Mouse (Mus musculus): ENCODE data around the gene 4930579G24Rik. TPM values are rescaled to one million over a fixed set of nuclear protein-coding genes. Genes with fewer than 3 reads are reported as not detected.

4930579G24Rik gene
- 1 to 10 TPM; 1.0 to 1.3 TPM for total RNA-seq (2021)
- long read RNA-seq, partial matches to known transcripts: 0 of 2 reads
- long read RNA-seq, other reads (novel, unspliced or antisense): 1 of 2 reads

DNA sequence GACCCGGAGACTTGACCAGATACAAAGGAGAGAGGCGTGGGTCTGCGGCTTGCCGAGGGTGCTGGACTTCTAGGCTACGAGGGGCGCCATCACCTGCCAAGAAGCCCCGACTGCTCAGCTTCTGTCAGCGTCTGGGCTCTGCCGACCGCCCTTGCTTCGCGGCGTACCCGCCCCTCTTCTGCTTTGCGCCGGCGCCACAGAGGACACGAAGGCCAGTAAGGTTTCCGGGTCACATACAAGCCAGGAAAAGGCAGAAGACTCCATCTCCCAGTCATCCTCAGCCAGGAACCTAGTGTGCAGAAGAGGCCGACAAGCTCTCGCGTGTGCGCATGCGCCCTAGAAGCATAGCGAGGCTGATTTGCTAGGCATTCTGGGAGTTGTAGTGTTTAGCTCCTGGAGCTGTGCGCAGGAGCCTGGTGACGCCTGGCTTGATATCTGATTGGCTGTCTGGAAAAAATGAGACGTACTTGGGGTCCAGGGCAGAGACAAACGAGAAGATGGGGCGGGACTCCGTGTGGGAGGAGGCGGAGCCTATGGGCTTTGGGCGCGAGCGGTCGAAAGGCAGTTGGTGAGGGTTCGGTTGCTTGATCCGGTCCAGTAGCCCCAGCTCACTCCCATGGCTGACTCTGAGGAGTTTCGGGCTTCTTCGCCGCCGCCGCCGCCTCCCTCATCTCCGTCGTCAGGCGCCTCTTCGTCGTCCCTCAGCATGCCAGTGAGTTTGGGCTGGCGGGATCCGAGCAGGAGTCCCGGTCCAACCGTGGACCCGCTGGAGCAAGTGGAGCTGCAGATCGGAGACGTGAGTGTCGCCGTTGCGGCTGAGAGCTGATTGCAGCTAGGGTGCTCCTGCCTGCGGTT, at the start of gene 4930579G24Rik:
4930579G24Rik (plus strand) TSS at position 519 of the 855 bp plus-strand sequence.
- DNase-seq (ENCODE audit: low spot score in 2 of 2): peak; percentile 97 to 99

DNA sequence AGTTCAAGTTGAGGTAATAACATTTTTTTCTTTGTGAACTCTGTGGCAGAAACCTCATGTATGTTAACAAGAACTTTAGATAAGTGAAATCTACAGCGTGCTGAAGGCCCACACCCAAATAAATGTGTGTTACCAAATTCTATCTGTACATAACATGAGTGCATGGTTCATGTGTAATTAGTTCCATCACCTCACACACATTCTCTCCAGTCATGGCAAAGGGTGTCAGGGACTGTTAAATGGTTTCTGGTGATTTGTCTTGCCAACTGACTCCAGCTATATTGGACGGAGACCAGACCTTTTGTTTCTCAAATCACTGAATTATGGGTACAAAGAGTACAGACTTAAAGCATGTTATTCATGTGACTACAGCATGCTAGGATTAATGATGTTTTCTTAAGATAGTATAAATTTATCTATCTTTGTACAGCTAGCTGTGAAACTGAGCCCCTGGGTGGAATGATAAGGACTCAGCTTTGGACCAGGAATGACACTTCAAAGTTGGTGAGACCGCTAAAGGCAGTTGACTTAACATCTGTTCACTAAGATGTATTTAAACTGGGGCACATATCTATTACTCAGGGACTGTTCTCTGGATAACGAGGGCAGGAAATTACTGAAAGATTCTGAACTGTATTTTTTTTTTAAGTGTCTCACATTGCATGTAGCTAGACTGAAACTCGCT, 48.8 kb upstream of the 4930579G24Rik start:
- DNase-seq (ENCODE audit: low spot score in 2 of 2): no peak

DNA sequence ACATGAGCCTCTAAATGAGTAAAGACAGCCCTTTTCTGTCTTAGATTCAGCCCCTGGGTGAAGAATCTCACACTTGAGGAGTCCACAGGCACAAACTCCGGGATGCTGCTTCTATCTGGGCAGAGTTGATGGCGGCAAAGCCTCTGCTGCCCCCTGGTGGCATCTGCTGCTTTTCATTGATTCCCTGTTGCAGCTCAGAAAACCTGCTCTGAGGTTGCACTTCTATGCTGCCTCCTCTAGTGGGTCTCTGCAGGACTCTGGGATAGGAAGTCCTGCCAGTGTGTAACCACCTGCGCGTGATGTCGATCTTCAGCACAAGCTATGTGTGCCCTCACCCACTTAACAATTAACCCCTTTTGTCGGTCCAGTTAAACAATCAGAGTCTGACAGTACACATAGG, 42.1 kb upstream of the 4930579G24Rik start:
- DNase-seq (ENCODE audit: low spot score in 2 of 2): peak; percentile 87 to 98

DNA sequence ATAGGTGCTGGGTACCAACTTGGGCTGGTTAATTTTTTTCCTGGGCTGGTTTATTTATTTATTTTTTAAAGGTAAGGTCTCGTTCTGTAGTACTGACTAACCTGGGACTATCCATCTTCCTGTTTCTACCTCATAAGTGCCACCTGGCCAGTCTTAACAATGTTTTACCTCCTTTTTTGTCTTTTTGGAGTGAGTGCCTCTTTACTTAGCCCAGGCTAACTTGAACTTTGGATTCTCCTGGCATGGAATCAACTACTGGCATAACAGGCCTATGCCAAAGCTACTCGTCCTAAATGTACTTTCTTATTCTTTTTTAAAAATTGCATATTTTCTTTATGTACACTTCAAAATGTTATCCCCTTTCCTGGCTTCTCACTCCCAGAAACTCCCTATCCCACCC, 39.2 kb upstream of the 4930579G24Rik start:
- no peak for DNase-seq (ENCODE audit: low spot score in 2 of 2)

DNA sequence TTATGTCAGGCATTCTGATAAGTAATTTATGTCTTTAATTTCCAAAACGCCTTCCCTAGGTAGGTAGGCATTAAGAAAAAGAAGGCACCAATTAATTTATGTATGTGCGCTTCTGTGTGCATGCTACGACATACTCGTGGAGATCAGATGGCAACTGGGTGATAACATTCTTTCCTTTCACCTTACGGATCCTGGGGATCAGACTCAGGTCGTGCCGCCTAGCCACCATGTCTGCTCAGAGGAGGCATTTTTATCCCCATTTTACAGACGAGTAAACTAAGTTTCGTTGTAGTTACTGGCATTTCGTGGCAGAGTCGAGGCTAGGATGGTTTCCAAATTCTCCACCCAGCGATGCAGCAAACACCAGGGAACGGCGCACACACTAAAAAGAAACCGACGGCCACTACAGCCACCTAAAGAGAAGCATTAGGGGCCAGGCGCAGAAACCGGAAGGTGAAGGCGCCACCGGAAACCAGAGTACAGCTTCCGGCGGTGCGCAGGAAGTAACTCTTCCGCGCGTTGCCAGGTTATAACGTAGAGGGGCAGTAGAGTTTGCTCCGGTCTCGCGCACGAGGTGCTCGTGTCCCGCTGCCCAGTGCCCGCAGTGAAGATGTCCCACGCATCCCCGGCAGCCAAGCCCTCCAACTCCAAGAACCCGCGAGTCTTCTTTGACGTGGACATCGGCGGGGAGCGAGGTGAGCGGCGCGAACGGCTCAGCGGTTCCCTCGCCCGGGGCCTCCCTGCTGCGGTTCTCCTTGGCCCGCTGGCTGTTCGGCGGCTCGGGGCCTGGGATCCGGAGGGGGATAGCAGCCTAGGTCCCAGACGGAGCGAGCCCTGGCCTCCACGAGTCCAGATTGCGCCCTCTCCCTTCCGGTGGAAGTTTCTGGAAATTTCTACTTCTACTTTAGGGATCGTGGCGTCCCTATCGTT, 37.8 kb upstream of the 4930579G24Rik start, which contains the start of gene Ppid:
Ppid (plus strand) TSS at position 480 of the 930 bp plus-strand sequence.
- peak; percentile 72 to 82 for DNase-seq (ENCODE audit: low spot score in 2 of 2)

DNA sequence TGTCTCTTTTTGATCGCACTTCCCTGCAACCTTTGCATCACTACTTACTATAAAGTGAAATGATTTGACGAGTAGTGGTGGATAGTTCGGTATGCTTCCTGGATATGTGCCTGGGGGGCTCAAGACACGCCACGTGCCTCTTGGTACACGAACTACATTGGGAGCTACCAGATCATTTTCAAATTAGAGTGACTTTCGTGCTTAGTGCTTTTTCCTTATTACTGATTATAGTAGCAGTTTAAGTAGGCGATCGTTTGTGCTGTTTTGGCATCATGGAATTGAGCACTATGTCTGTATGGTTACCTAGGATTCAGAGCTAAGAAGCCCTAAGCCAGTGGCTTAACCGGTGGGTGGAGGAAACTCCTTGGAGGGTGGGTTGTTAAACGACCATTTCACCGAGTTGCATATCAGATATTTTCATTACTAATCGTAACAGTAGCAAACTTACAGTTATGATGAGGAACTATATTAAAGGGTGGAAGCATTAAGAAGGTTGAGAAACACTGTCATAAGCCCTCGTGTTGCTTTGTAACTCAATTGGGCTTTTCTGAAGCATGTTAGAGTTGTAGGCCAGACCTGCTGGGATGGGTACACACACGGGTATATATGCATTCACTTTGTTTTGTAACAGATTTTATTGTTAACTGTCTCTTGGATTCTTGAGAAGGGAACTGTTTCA, 36.9 kb upstream of the 4930579G24Rik start:
- DNase-seq (ENCODE audit: low spot score in 2 of 2): peak in 1 of 2 experiments; percentile 12

DNA sequence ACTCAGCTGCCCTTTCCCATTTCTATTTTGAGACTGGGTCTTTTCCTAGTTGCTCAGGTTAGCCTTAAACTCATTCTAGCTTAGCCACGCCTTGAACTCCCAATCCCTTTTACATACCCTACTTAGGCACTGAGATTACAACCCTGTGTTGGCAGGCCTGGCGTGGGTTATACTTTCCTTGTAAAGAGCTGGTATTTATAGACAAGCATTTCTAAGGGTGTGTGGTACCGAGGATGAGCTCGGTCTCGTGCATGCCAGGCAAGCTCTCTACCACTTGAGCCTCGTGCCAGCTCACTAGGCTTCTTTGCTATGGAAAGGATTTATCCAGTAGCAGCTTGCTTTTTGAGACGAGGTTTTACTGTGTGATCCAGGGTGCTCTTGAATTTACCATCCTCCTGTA, 33.4 kb upstream of the 4930579G24Rik start:
- no peak for DNase-seq (ENCODE audit: low spot score in 2 of 2)

DNA sequence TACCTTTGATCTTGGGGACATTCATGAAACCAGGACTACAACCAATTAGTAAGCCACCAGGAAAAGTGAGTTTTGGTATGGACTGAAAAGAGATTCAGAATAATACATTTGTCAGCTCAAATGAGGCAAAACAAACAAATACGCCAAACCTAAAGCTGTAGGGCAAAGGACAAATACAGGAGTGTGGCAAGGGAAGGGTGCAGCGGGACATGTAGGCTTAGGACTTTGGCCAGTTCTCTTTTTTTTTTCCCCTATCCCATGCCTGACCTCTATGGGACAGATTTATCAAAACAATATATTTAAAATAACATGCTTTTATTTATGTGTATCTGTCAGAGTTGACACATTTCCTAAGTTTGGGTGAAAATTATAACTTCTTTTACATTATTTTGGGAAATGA, 19.0 kb upstream of the 4930579G24Rik start:
- DNase-seq (ENCODE audit: low spot score in 2 of 2): no peak

DNA sequence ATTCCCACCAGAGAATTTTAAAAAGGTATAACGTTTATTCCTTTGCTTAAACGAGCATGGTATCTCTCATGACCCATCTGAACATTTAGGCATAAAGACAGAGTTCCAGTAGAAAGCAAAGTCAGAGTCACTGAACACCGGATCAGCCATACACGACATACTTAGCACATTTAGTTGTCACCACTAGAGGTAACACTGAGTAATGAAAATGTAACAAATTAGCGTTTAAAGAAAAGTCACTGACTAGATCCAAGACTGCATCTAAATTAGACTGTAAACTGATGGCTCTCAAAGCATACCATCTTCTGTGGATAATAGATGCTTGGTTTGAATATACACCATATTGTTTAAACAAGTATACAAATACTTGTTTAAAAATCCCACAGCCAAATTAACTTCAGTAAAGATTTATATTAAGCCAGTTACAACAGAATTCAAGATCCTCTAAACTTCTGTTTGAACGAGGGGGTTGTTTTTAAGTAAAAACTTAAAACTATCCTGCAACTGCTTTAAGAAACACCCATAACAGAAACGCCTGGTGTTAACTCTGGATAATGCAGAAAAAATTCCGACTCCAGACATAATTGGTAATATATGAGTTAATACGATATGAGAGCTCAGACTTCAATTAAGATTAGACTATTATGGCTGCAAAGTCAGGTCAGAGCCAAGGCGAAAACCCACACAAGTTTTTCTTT, 1.2 kb upstream of the 4930579G24Rik start:
- no peak for DNase-seq (ENCODE audit: low spot score in 2 of 2)

DNA sequence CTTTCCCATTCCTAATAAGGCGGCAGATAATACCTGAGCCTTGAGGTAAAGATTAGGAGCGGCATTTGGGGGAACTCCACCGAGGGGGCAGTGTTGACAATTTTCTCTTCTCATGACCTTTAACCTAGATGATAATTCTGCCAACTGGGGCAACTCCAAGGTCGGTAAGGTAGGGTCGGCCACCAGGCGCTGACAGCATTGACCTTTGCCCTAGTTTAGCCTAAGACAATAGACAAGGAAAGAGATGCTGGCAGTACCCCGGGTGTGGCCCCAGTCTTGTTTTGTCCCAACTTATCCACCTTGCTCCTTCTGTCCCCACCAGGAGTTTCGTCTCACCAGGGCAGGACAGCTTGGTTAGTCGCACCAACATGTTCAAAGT, 708 bp upstream of the 4930579G24Rik start:
- no peak for DNase-seq (ENCODE audit: low spot score in 2 of 2)

DNA sequence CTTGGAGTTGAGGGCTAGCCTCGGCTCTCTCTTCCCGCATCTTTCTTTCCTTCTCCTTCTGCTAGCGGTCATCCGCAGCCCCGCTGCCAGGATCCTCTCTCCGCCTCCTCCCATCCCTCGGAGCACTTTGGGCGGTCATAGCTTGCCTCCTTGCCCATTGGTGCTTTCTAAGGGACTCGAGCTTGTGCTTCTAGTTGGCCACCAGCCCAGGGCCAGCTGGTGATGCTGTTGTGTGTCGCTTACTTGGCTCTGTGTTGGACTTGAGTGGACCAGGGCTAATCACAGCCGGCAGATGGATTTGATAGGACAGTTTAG, 494 bp downstream of the 4930579G24Rik start, which contains the start of gene Etfdh:
Etfdh (minus strand) TSS at position 85 of the 315 bp plus-strand sequence.
- peak in 1 of 2 experiments; percentile 39 for DNase-seq (ENCODE audit: low spot score in 2 of 2)

DNA sequence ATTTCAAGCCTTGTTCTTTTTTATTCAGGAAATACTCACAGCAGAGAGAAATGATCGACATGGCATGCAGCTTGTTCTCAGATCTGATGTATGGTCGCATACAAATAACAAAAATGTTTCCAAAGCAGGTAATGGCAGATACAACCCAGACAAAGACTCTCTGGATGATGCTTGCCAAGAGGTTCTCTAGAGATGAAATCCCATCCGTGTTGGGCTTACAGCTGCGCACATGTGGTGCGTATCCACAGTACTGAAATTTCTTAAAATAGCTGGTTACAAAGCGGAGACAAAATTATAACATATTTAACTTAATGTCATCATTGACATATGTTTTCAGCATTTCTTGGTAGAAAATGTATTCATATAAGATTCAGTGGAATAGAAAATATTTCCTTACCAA, 23.2 kb downstream of the 4930579G24Rik start:
- DNase-seq (ENCODE audit: low spot score in 2 of 2): no peak

DNA sequence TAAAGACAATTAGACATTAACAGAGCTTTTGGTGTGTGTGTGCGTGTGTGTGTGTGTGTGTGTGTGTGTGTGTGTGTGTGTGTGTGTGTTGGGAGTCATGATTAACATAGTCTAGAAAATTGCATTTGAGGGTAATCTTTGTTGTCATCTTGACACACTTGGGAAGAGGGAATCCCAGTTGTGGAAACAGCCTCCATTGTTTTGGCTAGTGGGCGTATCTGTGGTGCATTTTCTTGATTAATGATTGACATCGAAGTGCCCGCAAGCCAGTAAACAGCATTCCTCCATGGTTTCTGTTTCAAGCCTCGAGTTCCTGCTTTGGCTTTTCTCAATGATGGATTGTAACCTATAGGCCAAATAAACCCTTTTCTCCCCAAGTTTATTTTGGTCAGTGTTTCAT, 27.8 kb downstream of the 4930579G24Rik start:
- DNase-seq (ENCODE audit: low spot score in 2 of 2): no peak

DNA sequence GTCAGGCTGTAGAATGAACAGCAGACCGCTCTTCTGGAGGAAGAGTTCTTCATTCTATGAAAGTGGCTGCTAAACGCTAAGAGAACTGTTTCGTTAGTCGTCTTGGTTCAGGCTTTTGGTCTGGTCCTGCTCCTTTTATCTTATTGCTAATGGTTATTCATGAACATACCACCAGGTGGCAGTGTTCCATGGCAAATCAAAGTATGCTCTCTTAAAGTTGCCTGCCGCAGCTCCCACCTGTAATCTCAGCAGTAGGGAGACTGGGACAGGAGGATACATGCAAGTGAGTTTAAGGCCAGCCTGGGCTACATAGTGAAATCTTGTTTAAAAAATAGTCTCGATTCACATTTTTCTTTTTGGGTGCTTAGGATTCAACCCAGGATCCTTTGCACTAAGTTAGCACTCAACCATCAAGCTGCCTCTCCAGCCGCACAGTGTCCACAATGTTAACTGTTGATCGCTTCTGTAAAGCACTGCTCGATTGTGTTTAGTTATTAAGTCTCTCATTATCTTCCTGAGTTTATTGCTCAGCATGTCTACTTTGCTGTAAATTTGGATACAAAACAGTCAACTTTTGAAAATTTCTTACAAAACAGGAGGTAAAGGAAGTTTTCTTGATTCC, 36.0 kb downstream of the 4930579G24Rik start:
- DNase-seq (ENCODE audit: low spot score in 2 of 2): peak; percentile 28 to 78

DNA sequence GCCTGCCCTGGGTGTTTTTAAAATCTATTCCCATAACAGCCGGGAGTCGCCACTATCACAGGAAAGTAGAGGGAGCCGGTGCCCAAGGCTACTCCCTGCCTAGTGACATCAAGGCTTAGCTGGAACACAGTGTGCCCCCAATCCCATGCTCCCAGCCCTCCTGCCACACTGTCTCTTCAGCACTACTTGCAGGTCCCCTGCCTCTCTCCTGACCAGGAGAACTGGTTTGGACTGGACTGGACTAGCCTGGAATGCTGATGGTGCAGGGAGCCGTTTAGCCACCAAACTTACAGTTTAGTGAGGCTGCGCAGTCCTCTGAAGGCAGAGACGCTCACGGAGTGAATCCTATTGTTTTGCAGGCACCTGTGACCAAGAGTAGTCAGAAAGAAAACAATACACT, 41.7 kb downstream of the 4930579G24Rik start:
- no peak for DNase-seq (ENCODE audit: low spot score in 2 of 2)

DNA sequence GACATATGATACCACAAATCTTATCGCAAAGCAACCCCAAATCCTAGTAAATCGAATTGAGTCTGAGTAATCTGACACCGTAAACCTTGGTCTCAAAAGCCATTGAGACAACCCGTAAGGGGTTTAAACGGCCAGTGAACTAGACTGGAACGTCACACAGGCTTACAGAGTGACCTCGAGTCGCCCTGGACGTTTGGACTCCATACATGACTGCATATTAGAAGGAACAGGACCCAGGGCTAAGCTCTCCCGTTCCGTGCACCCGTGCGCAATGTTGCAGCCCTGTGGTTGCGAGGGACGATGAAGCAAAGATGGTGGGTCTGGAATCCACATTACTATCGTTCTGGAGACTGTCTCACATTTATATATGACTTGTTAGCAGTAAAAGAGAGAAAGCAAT, 43.3 kb downstream of the 4930579G24Rik start:
- no peak for DNase-seq (ENCODE audit: low spot score in 2 of 2)

DNA sequence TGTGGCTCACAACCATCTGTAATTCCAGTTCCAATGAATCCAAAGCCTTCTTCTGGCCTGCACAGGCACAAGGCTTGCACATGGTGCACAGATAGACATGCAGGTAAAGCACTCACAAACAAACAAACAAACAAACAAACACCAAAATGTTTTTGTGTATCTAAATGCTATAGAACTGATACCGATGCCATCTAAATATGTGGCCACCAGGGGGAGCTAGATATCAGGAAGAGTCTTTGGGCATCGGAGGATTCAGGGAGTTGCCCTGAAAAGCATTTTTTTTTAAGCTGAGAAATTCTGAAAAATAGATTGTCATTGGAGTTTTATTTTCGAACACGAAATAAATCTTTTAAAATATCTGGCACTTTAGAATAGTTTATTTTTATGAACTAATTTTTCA, 44.2 kb downstream of the 4930579G24Rik start:
- peak; percentile 49 to 85 for DNase-seq (ENCODE audit: low spot score in 2 of 2)

DNA sequence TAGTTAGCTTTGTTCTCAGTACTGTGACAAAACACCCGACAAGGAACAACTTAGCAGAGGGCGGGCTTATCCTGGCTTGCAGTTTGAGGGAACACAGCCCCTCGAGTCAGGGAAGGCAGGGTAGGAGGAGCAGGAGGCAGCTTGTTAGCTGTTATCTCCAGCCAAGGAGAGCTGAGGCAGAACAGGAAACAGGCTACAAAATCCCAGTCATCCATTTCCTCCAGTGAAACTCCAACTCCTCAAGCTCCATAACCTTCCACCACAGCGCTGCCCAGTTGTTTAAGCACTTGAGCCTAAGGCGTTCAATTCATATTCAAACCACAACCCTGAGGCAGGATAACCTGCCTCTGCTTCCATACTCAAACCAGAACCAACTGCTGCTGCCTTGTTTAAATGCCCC, 45.8 kb downstream of the 4930579G24Rik start:
- DNase-seq (ENCODE audit: low spot score in 2 of 2): no peak

DNA sequence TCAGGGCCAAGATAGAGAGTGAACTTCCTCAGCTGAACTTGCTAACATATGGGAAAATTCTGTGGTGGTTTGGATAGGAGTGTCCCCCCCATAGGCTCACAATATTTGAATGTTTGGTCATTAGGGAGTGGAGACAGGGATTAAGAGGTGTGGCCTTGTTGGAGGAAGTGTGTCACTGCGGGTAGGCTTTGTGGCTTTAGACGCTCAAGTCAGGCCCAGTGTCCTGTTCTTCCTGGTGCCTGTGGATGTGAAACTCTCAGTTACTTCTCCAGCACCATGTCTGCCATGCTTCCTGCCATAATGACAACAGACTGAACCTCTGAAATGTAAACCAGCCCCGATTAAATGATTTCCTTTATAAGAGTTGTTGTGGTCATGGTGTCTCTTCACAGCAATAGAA, 47.5 kb downstream of the 4930579G24Rik start:
- no peak for DNase-seq (ENCODE audit: low spot score in 2 of 2)

Data from layer of hippocampus, adult 18-20 months (tissue).